Mouse (Mus musculus): Measurements from ENCODE around the gene Itpr1.

Gene Itpr1

DNA sequence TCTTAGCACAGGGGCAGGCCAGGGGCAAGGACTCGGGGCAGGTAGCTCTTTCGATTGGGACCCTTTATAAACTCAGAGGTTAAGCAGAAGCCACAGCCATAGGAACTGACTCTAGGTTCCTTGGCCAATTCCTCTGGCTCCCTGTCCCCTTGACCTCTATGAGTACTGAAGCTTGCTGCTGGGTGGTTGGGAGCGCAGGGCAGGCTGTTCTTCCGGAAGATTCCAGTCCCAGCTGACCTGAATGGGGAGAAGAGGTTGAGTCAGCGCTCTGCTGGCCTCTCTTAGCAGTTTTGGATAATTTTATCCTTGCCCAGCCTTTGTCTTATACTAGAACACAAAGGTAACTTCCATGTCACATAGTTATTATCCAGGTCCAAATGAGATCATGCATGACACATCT, 195.8 kb downstream of the Itpr1 start:
- no peak for DNase-seq

DNA sequence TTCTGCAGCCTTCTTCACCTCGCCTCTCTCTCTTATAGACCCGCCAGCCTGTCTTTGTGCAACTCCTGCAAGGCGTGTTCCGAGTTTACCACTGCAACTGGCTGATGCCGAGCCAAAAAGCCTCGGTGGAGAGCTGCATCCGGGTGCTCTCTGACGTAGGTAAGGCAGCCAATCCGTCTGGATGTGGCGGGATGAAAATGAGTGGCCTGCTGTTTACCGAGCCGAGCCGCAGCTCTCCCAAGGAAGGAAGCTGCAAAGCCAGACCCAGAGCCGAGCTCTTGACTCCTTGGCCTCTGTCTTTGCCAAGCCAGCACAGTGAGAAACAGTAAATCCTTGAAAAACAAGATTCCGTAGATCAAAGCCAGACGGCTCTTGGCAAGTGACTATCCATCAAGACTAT, 197.9 kb downstream of the Itpr1 start:
- DNase-seq = no peak

DNA sequence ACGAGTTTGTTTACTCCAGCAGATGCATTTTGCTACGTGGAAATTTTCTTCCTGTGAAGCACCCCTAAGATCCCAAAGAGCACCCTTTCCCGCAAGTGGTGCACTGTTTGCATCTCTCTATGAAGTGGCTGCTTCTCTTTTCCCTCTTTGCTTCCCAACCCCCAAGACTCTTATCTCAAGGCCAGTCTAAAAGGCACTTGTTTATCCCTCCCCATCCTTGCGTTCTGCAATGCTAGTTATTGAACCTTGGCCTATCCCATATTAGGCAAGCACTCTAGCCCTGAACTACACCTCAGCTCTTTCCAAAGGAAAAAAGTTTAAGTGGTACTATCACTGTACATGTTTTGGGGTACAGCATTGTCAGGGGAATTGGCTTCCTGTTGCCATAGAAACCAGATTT, 198.3 kb downstream of the Itpr1 start:
- no peak for DNase-seq

DNA sequence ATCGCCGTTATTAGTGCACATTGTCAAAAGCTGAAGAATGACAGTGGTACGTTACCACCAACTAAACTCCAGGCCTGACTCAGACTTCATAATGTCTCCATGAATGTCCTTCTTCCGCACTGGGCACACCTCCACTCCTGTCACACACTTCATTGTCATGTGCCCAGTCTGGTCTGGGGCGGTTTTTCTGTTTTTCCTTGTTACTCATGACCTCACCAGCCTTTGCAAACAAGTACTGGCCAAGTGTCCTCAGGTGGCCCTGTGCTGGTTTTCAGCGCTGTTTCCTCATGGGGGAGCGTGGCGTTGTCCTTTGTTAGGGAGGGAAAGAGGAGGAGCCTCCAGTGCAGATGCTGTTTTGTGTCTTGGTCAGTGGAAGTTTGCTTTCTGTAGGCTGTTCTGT, 200.1 kb downstream of the Itpr1 start:
- no peak for DNase-seq

DNA sequence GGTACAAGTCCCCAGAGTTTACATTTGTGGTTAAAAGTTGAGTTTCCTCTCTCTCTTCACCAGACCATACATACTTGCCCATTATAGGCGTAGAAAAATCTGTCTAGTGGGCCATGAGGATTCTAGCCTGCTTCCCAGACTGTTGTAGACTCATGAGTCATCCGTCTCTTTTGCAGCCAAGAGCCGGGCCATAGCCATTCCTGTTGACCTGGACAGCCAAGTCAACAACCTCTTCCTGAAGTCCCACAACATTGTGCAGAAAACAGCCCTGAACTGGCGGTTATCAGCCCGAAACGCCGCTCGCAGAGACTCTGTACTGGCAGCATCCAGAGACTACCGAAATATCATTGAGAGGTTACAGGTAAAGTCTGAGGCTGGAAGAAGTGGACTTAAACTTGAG, 200.7 kb downstream of the Itpr1 start:
- DNase-seq = no peak

DNA sequence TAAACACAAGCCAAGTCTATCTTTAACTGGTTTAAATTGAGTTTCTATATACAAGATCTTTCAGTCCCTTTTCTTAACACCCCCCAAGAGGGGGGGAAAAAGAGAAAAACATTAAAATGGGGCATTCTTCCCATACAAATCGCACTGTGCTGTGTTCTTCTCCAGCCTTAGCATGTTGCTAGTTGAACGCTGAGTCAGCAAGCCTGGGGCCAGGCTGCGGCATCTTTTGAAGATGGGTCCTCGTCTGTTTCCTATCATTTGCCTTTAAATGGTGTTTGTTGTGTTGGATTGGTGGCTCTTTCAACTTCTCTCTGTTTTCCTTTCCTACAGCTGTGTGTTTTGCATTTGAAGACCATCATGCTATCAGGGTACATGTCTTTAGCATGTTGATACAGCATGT, 203.0 kb downstream of the Itpr1 start:
- no peak for DNase-seq

DNA sequence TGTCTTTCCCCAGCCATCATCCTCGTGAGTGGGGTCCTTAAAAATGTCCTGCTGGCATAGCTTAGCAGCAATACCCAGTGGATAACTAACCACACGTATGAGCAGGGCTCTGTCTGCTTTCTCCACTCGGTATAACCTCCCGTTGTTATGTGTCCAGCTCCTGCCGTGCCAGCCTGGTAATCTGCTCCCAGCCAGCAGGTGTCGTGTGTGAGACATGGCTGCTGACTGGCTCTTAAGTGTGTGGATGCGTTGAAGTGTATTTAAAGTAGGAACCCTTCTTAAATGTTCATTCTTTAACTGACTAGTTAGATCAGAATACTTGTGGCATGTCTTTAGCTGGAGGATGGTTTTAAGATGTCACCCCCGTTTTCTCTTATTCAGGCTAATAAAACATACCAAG, 204.6 kb downstream of the Itpr1 start:
- DNase-seq = peak; percentile 42 to 46

DNA sequence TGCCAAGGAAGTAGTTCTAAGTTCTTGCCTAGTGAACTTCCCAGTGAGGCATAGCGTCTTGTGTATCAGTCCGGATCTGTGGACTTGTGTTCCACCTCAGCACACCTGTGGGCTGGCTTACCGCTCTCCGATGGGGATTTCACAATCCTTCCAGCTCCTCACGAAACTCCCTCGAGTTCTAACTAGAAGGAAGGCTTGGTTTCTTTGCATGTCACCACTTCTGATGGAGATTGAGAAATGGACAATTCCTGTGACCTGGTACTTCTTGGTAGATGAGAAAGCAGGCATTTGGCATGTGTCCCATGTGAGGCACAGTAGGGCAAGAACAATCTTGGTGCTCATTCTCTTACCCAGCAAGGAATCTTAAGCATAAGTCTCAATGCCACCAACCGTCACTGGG, 205.3 kb downstream of the Itpr1 start:
- no peak for DNase-seq

DNA sequence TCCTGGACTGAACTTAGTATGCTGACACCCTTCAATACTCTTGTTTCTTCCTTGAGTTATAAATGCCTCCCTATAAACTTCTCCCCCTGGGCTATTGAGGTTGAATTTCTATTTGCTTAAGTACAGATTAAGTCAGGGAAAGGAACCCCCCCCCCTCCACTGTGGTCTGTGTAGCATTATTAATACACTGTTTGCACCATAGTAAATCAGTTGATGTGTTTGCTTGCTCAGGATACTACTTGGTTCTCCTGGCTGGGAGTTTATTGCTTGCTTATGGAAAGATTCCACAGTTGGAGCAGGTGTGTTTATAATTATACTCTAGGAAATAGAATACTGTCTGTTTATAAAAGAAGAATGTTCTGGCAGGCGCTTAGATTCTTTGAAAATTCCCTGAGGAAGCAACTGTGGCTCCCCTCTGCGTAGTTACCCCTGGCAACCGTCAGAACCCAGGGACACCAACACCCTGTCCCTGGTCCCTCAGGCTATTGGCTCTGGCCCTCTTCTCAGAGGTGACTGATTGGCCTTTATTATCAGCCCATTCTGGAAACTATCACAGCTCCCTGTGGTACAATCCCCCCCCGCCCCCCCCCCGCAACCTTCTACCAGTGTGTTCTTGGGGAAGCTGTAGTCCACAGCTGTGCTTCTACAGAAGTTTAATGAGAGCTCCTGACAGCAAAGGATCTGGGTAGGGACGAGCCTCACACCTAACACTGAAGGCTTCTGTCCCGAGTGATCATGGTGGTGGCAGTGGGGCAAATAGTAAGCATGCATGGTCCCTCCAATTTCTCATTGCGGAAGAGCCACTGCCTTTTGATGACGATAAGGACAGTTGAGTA, 212.1 kb downstream of the Itpr1 start:
- no peak for DNase-seq

DNA sequence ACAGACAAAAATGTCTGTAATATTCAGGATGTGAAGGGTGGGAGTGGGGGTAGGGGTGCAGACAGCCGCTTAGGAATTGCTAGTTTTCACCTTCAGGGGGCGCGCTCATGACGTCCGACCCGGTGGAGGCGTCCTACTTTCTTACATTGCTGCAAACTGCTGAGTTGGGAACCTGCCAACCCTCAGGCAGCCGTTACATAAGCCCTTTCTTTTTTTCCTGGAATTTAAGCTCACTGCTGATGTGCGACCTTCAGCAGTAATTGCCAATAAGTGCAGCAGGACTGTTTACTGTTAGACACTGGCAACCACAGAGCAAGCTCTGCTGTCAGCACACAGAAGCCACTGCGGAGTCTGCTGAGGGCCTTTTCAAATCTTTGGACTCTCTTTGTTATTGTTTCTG, 213.9 kb downstream of the Itpr1 start:
- peak; percentile 52 to 54 for DNase-seq

DNA sequence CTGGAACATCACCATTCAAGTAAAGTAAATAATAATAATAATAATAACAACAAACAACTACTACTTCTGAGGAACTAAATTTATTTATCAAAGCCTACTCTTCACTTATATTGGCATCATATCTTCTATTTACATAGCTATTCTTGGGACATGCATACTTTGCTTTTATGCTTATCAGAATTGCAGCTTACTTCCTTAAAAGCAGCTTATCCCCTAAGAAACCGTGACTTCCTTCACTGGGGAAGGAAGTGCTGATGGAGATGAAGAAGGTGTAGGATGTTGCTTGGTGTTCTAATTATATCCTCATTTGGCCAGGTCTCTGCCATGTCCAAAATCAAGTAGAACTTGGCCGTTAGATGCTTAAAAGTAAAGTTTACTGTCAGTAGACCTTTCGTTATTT, 215.5 kb downstream of the Itpr1 start:
- DNase-seq = no peak

DNA sequence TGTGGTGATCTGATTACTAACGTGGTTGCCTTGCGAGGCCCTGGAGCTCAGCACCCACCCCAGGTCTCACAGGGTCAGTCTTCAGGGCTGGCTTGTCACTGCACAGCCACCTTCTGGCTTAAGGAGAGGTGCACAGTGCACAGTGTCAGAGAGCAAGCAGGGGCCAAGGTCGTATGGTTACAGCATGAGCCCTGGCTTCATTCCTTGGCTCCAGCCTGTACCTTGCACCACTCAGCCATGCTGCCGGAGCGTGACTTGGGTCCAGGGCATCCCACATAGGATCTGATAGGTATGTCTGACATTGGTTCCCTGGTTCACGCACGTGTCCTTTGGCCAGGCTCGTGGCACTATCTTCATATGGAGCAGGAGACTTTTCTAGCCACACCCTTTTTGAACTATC, 217.1 kb downstream of the Itpr1 start:
- DNase-seq = no peak

DNA sequence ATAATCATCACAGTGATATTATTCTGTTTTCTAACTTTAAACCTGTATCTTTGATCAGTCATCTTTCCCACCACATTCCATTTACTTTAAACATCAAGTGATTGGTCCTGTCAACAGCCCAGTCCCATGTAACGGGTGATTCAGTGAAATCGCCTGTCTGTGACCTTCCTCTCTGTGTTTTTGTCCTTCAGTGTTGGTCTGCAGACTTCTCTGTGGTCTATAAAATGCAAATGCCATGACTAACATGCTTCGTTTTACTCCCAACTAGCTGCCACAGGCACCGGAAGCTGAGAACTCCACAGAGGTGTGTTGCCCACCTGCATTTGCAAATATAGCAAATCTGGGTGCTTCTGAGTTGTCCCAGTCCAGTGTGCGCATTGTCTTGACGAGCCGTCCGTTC, 218.3 kb downstream of the Itpr1 start:
- no peak for DNase-seq

DNA sequence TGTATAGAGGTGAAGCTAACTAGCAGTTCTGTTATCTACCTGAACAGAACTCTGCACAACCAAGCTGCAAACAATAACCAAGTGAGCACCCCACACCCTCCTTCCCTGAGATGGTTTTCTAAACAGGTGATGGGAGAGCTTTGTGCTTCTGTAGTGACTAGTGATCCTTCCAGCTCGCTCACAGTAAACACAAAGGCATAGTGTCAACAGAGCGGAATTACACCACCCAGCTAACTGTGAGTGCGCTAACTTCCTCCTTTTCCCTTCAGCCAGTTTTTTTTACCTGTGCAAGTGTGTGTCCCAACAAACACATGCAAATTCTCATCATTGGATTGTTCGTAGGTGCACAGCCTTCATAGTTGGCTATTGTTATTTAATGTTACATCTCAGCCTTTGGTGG, 219.9 kb downstream of the Itpr1 start:
- DNase-seq = no peak

DNA sequence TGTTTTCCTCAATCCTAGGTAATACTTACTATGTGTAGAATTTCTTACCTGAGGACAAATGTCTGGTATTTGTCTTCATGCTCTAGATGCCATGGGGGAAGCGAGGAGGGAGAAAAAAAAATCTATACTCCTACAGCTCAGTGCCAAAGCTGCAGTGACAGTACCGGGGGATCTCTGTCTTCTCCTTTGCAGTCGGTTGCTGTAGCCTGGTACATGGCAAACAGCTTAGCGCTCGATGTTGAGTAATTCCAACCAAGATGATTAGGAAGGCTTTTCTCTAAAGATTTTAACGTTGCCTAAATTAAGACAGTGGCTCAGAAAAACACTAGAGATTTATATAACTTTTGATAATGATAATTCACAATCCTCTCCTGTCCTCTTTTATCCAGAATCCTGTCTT, 221.9 kb downstream of the Itpr1 start:
- no peak for DNase-seq

DNA sequence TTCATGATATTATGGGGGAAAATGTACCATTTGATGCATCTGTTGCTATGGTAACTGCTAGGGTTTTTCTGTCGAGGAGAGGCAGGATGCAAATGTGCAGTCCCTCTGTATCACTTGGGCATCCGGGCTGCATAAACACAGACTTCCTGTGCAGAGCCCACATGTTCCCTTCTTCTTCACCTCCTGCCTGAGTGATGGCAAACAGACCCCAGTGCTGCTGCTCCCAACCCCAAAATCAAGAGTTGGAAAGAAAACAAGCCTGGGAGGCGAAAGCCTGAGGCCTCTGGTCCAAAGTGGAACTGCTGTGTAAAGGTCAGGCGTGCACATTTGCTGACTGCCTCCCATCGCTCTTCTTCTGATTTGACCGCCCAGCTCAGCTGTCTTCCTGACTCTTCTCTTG, 222.6 kb downstream of the Itpr1 start:
- no peak for DNase-seq

DNA sequence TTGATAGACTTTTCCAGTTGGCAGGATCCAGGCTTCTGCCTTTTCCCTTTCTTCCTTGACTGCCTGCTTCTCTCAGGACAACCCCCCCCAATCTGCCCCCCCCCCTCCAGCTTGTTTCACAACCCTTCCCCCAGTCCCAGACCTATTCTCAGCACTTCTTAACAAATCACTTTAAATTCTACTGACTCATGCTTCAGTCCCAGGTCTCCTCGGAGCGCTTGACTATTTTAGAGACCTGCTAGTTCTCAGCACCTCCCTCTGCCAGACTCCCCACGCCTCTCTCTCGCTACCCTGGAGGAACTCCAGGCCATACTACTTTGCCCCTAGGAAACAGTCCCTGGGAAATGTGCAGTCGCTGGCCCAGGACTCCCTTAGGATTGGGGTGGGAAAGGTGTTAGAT, 223.7 kb downstream of the Itpr1 start:
- no peak for DNase-seq

DNA sequence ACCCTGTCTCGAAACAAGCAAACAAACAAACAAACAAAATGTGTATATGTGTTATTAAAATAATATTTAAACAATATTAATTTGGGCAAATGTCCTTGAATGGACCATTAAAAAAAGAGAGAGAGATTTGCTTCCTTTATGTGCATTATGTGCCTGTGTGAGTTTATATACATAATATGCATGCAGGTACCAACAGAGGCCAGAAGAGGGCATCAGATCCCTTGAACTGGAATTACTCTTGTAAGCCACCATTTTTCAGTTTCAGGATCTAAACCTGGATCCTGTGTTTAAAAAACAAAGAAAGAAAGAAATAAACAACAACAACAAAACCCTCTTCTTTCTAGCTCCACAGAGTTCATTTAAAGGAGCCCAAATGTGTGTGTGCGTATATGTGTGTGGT, 228.4 kb downstream of the Itpr1 start:
- peak in 1 of 2 experiments; percentile 30 for DNase-seq

DNA sequence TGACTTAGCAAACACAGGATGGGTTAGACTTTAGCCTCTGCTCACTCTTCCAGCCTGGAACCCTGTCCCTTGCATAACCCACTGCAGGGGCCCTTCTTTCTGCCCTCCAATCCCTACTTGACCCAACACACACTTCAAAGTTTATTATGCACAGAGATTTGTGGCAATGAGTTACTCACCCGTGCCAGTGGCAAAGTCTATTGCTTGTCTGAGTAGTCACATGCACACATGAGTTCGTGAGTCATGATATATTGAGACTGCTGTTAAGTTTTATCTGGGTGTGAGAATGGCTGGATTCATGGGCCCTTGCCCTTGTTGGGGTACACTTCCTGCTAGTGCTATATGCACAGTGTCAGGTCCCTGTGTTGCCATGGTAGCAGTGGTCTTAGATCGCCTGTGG, 229.4 kb downstream of the Itpr1 start:
- no peak for DNase-seq

DNA sequence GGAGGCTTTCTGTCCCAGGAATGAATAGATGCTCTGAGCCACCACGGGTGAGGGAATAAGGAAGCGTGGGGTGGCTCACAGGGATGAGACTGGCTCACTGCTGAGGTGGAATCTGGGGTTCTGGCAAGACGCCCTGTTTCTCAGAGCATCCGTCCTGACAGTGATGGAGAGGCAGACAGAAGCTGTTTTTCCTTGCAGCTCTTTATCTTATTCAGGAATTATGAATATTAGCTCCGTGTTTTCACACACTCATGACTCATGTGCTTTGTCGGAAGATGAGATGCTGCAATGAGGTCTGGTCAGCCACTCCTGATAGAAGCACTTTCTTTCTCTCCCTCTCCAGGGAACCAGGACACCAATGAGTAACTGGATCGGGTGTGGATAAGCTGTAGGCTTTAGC, 231.5 kb downstream of the Itpr1 start:
- DNase-seq = no peak

DNA sequence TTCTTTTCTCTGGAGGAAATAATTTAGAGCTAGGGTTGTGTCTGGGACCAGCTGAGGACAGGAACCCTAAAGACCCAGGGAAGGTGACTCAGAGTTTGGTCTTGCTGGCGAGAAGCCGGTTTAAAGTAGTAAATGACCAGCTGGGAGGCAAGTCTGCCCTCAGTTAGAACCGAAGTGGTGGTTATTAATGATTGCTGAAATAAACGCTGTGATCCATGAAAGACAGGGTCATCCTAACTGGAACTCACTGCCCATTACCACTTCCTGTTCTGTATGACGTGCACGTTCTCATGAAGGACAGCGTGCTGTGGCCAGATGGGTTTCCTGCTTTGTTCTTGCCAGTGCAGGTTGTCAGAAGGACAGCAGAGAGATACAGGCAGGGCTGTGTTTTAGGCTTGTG, 232.1 kb downstream of the Itpr1 start:
- DNase-seq = no peak

DNA sequence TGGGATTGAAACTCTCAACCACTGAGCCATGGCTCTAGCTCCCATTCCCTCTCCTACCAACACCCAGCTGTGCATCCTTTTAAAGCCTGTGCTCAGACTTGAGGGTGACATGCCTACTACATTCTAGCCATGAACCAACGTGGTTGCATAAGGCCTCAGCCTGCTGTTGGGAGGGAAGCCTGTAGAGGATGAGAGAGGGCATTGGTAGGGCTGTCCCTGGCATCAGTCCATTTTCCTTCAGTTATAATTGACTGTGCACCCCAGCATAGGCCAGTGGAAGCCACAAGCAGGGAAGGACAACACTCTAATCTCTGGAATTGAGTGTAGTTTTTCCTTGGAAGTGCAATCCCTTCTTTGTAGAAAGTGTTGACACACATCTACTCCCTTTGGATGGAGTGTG, 233.9 kb downstream of the Itpr1 start:
- DNase-seq = no peak

DNA sequence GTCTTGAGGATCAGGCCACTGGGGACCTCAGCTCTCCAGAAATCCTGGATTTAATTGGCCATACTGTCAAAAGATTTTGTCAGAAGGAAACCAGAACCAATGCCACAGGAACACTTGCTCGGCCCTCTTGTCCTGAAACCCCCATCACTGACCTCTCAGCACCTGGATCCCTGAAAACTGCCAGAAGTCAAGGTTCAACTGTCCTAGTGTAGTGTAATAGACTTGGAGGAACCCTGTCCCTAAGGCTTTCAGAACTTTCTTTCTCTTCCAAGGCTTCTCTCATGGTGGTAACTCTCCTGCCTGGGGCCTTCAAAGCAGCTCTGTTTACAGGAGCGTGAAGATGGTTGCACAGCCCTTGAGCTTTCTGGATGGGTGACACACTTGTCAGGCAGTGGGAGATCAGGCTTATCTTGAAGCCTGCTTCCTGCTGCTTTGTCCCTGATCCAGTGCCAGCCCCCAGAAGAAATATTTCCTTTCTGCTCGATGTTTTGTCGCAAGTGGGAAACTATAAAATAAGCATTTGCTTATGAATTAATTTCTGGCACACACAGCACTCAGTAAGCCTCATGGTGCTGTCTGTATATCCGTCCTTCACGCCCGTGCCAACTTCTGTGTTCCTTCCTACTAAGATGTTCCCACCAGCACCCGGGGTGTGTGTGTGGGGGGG, 234.4 kb downstream of the Itpr1 start:
- no peak for DNase-seq

DNA sequence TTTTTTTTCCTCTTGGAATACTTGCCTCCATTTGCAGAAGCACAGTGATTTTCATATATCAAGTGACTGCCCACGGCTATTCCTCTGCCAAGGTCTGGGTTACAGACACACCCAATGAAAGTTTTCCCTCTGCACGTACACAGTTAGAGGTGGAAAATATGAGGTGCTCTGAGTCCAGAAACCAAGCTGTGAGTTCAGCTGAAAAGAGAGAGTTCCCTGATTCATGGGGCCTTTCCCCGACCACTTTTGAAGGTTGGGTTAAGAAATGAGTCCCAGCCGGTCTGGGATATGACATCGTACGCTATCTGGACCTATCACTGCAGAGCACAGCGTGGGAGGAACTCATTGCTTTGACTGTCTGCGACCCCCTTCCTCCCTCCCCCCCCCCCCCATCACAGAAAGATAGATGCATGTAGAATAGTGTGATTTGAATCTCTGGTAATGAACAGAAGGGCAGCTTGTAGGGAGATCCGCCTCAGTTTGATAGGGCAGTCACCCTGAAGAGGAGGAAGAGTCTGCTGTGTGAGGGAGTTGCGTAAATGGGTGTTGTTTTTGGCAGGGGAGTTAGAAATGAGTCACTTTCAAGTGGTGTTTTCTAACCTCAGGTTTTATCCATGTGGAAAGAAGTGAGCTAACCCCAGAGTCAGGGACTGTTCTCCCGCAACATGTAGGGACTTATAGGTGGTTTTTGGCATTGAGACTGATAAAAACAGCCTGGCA, 235.3 kb downstream of the Itpr1 start:
- no peak for DNase-seq
